Mouse (Mus musculus) heart, postnatal 14 days (tissue): ENCODE results near the gene Chd4. TPM values are rescaled to one million over a fixed set of nuclear protein-coding genes. Genes with fewer than 3 reads are reported as not detected.
A peak's percentile ranks its signal among the peaks of the same experiment; 100 is the strongest.

Experiments used
- DNase-seq, 2 experiments: peaks; one replicate each; pipeline ENCODE4 v3.0.0; 2021 to 2022
- intact Hi-C: fragments of 180-260 bp; cut with DNase I; formaldehyde crosslinking; loops from one replicate; pipeline ENCODE4 v1.15.1; 2025
- total RNA-seq, 2 experiments: library from RNA; stranded (reverse); gene quantifications; 2 replicates each; pipeline ENCODE4 v1.2.3; 2021

Gene Chd4
- total RNA-seq, 2 experiments from 2014 or later: 141 to 145 TPM

GRCm38 (mm10) chr6:125089521-125090321 is 6.1 kb upstream of the Chd4 start:
- intact Hi-C loops: loop anchor here (10.0 kb wide), 1 partner anchor 155 kb away; the partner anchor contains the start of gene Mlf2
- peak; percentile 76 to 77 for DNase-seq

- no peak for DNase-seq
- intact Hi-C loops: no loop called here
Measured at GRCm38 (mm10) chr6:125090341-125091085, 5.3 kb upstream of the Chd4 start.

DNA sequence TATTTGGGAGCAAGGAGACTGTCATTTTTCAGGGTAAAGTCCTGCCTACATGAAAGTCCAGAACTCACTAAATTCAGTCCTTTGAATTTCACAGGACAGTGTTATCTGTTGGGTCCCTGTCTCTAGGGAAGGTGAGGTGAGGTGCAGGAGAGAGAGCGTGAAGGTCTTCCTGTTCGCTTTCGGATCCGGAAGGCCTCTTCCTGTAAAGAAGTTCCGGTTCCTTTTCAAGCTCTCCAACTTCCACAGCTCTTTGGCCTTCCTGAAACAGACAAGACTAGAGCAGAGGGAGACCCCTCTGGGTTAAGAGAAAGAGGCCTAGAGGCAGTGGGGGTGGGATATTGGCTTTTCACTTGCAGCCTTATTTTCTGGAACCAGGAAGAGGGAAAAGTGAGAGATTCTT is 3.4 kb upstream of the Chd4 start:
- no peak for DNase-seq
- intact Hi-C loops: no loop called here

DNA sequence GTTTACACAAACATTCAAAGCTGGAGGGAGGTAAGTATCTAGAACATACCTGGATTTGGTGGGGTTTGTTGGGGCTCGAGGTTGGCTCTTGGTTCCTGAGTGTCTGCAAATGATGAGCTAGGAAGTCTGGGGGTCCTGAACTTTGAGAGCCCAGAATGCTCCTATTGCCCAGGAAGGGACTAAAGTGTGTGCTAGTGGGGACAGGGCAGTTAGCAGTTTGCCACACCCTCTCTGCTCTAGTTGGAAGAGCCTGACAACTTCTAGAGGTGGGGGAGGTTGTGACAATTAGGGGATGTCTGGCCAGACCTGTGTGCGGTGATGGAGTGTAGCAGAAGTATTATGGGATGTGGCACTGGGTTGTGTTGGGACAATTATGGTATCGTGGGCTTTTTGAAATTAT is 938 bp upstream of the Chd4 start:
- intact Hi-C loops: no loop called here
- DNase-seq: no peak

- intact Hi-C loops: no loop called here
Measured at GRCm38 (mm10) chr6:125096279-125096596, 457 bp downstream of the Chd4 start.

DNA sequence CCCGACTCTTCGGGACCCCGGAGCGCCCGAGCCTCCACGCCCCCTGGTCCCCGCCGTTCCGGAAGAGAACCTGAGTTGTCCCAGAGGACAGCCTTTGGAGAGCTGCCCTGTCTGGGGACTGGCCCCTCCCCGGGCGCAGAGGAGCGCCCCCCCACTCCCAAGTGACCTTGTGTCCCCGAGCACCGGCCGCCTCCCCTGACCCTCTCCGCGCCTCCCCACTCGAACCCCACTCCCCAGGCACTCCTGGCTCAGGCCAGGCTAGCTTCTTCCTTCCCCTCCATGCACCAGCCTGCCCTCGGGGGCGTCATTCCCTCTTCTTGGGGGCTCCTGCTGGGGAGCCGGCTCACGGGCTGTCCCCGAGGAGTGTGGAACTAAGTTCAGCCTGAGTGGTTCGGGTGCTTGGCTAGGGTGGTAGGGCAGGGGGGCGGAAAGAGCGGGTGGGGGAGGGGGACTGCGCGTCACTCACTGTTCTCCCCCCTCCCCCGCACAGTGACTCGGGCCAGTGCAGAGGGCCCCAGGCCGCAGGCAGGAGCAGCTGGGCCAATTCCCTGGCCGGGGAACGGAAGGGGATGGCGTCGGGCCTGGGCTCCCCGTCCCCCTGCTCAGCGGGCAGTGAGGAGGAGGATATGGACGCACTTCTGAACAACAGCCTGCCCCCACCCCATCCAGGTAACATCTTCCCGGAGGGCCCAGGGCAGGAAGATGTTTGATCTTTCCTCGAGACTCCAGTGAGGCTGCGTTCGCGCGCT is 990 bp downstream of the Chd4 start:
- intact Hi-C loops: no loop called here

More at GRCm38 (mm10) chr6:125096279-125096596, 457 bp downstream of the Chd4 start:
- no peak for DNase-seq

GRCm38 (mm10) chr6:125097346-125097689 is 1.5 kb downstream of the Chd4 start:
- intact Hi-C loops: no loop called here
- no peak for DNase-seq

More for the DNA sequence above, 990 bp downstream of the Chd4 start:
- DNase-seq: peak; percentile 75 to 78

GRCm38 (mm10) chr6:125097951-125098350 is 2.2 kb downstream of the Chd4 start:
- intact Hi-C loops: no loop called here
- no peak for DNase-seq

DNA sequence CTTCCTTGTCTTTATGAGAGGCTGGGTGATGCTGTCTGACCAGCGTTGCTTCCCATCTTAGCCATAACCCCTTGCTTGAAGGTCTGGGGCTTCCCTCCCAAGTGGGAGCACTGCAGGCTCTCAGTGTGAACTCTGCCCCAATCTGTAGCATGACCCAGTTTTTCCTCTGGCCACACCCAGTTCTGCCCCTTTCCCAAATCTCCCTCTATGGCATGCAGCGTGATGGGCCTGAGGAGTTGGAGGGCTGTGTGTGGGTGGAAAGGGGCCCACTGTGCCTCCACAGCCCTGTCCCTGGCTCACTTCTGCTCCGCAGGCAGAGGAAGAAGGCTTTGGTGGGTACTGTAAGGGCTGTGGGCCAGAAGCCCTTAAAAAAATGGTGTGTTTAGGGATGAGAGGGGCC is 2.7 kb downstream of the Chd4 start:
- intact Hi-C loops: no loop called here
- DNase-seq: no peak

GRCm38 (mm10) chr6:125099421-125099971 is 3.7 kb downstream of the Chd4 start:
- peak; percentile 48 to 65 for DNase-seq
- intact Hi-C loops: no loop called here

DNA sequence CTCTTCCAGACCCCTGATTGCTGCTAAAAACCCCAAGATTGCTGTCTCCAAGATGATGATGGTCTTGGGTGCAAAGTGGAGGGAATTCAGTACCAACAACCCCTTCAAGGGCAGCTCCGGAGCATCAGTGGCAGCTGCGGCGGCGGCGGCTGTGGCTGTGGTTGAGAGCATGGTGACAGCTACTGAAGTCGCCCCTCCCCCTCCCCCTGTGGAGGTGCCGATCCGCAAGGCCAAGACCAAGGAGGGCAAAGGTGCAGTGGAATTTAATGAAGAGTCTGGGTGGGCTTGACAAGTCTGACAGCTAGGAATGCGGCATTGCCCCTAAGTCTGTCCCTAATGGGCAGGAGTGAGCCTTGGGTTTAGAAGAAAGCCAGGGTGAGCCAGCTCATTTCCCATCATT is 5.7 kb downstream of the Chd4 start:
- intact Hi-C loops: loop anchor here (5.0 kb wide), 1 partner anchor 41 kb away; no protein-coding TSS in a partner anchor
- DNase-seq: no peak

DNA sequence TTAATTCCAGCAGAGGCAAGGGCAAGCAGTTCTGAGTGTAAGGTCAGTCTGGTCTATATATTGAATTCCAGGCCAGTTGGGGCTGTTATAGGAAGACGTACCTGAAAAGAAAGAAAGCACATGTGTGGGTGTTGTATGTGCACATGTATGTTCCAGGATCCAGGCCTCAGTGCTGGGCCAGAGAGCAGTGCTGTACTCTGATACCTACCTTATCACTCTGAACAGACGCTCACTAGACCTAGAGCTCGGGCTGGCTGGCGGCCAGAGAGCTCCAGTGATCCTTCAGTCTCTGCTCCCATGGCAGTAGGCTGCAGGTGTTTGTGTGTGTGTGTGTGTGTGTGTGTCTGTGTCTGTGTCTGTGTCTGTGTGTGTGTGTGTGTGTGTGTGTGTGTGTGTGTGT is 8.4 kb downstream of the Chd4 start:
- intact Hi-C loops: loop anchor here (5.0 kb wide), 1 partner anchor 38 kb away; no protein-coding TSS in a partner anchor
- peak in 1 of 2 experiments; percentile 17 for DNase-seq

GRCm38 (mm10) chr6:125107705-125108104 is 11.9 kb downstream of the Chd4 start:
- intact Hi-C loops: no loop called here
- no peak for DNase-seq

GRCm38 (mm10) chr6:125109371-125109770 is 13.6 kb downstream of the Chd4 start:
- intact Hi-C loops: no loop called here
- no peak for DNase-seq

DNA sequence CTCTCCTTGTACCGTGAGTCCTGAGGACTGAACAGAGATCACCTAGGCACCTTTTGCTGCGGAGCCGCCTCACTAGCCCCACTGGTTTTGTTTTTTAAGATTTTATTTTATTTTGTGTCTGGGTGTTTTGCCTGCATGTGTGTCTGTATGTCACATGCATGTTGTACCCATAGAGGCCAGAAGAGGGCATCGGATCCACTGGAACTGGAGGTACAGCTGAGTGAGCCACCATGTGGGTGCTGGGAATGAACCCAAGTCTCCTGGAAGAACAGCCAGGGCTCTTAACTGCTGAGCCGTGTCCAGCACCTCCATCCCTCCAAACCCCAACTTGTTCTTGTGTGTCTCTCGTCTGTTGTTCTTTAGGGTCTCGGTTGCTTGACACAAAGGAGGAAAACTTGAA is 15.1 kb downstream of the Chd4 start:
- intact Hi-C loops: loop anchor here (2.0 kb wide), 1 partner anchor 14 kb away; no protein-coding TSS in a partner anchor
- DNase-seq: peak in 1 of 2 experiments; percentile 52

DNA sequence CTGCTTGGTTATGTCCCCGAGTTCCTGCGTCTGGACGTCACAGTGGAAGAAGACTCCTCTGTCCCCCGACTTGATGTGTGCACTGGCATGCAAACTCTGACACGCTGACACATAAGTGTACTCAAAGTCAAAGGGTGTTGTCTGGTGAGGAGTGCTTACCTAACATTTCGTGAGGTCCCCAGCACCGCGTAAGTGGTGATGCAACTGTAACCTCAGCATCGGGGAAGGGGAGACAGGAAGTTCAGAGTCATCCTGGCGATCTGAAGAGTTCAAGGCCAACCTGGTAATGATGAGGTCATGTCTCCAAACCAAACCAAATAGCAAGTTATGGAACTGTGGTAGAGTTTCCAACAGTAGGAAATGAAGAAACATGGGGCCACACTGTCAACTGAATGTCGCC is 16.8 kb downstream of the Chd4 start:
- intact Hi-C loops: no loop called here
- no peak for DNase-seq

GRCm38 (mm10) chr6:125119387-125119786 is 23.6 kb downstream of the Chd4 start:
- intact Hi-C loops: no loop called here
- no peak for DNase-seq

GRCm38 (mm10) chr6:125128724-125129123 is 32.9 kb downstream of the Chd4 start:
- DNase-seq: no peak
- intact Hi-C loops: no loop called here

DNA sequence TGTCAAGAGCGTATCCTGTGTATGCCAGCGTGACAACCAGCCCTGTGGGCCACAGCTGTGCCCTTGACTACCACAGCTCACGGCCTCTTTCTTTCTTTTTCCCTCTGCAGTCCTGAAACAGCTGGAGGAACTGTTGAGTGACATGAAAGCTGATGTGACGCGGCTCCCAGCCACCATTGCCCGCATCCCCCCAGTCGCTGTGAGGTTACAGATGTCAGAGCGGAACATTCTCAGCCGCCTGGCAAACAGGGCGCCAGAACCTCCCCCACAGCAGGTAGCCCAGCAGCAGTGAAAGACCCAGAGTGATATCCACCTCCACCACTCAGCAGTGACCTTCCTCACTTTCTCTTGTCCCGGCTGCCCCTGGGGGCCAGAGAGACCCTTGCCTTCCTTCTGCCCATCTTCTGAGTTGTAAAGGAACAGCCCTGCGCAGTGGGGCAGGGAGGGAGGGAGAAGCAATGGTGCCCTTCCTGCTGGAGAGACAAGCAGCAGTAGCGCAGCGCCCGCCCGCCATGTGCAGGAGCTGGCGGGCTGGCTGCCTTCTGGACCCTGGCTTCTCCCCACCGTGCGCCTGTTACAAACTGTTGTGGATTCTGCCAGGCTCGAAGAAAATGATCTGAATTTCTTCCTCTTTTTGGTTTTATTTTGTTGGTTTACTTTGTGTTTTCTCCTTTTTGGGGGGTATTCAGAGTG is 34.1 kb downstream of the Chd4 start:
- no peak for DNase-seq
- intact Hi-C loops: no loop called here
